30 mouse cellular contexts compared by ENCODE assay signal in genomic region chr17:62992977-62993376, GRCm38 (mm10).
"Had no signal": no experiment of that assay in that cellular context is flagged by ENCODE, and none has a peak within 500 bp of the region (broad histone marks: within the 10 kb centered on the region; RNA-seq: fewer than 3 reads in every experiment).

No protein-coding gene starts in this region.

- ATAC-seq: liver, embryonic 12.5 days; liver, postnatal 0 days; lung, postnatal 0 days; midbrain, embryonic 13.5 days; midbrain, embryonic 15.5 days; midbrain, embryonic 16.5 days had no signal

- DNase-seq: left cerebral cortex, postnatal 4 days; liver; liver, embryonic 13.5 days; liver, postnatal 0 days; lung, adult 18-20 months; lung, adult 2 months; lung, embryonic 14.5 days; lung, postnatal 10 days; lung, postnatal 14 days; lung, postnatal 36 days; lung, postnatal 4 days; midbrain, embryonic 14.5 days had no signal

- H3K27ac ChIP-seq: limb, embryonic 10.5 days; limb, embryonic 12.5 days; limb, embryonic 13.5 days; limb, embryonic 15.5 days; liver, embryonic 12.5 days; liver, embryonic 13.5 days; liver, embryonic 14.5 days; liver, embryonic 15.5 days; lung, embryonic 15.5 days; macrophage; midbrain, embryonic 10.5 days; midbrain, embryonic 12.5 days; midbrain, embryonic 13.5 days; midbrain, embryonic 15.5 days; neural tube, embryonic 12.5 days had no signal

- H3K4me1 ChIP-seq: limb, embryonic 10.5 days; limb, embryonic 12.5 days; limb, embryonic 13.5 days; limb, embryonic 15.5 days; liver, embryonic 12.5 days; liver, embryonic 13.5 days; liver, embryonic 15.5 days; lung, embryonic 15.5 days; megakaryocyte, embryonic 14.5 days; midbrain, embryonic 10.5 days; midbrain, embryonic 12.5 days; midbrain, embryonic 13.5 days; midbrain, embryonic 15.5 days; neural tube, embryonic 12.5 days had no signal

- H3K4me3 ChIP-seq: limb, embryonic 10.5 days; limb, embryonic 12.5 days; limb, embryonic 13.5 days; limb, embryonic 15.5 days; liver, embryonic 12.5 days; liver, embryonic 13.5 days; liver, embryonic 15.5 days; lung, embryonic 15.5 days; megakaryocyte, embryonic 14.5 days; midbrain, embryonic 10.5 days; midbrain, embryonic 12.5 days; midbrain, embryonic 13.5 days; midbrain, embryonic 15.5 days; myocyte; neural tube, embryonic 12.5 days had no signal

- H3K9me3 ChIP-seq: limb, embryonic 10.5 days; limb, embryonic 12.5 days; limb, embryonic 13.5 days; limb, embryonic 15.5 days; liver, embryonic 12.5 days; liver, embryonic 13.5 days; liver, embryonic 15.5 days; lung, embryonic 15.5 days; midbrain, embryonic 10.5 days; midbrain, embryonic 12.5 days; midbrain, embryonic 13.5 days; midbrain, embryonic 15.5 days; neural tube, embryonic 12.5 days had no signal

- H3K36me3 ChIP-seq: limb, embryonic 10.5 days; limb, embryonic 12.5 days; limb, embryonic 13.5 days; limb, embryonic 15.5 days; liver, embryonic 12.5 days; liver, embryonic 13.5 days; liver, embryonic 15.5 days; lung, embryonic 15.5 days; midbrain, embryonic 10.5 days; midbrain, embryonic 12.5 days; midbrain, embryonic 13.5 days; midbrain, embryonic 15.5 days; neural tube, embryonic 12.5 days had no signal

- H3K27me3 ChIP-seq: limb, embryonic 12.5 days; limb, embryonic 13.5 days; limb, embryonic 15.5 days; liver, embryonic 12.5 days; liver, embryonic 13.5 days; liver, embryonic 15.5 days; lung, embryonic 15.5 days; megakaryocyte, embryonic 14.5 days; midbrain, embryonic 12.5 days; midbrain, embryonic 13.5 days; midbrain, embryonic 15.5 days; neural tube, embryonic 12.5 days had no signal
